Comparison of ENCODE assay signal across 7 mouse cellular contexts in the genomic region with DNA sequence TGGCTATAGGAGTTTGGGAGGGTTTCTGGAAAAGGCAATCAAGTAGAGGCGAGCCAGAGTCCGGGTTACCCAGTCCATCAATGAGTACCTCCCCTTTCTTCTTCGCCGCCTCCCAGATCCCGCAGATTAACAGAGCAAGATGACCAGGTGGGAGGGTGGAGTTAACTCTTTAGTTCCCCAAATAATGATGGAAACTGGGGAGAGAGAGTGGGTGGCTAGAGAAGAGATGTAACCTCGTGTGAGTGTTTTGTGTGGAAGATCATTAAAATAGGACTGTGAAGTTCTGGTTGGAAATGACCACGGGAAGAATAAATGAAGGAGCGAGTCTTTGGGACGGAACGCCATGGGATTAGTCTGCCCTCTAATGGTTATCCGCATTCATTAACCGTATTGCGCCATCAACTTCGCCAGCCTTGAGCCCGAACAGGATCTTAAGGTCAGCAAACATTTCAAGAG. TPM values are rescaled to one million over a fixed set of nuclear protein-coding genes. Genes with fewer than 3 reads are reported as not detected.
DNase-seq lines count a peak whose midpoint lies in the region; ATAC-seq and TF ChIP-seq lines count a peak whose summit lies in the region.

No protein-coding gene starts in this region.

- DNase-seq in Muller cell, postnatal 12 days (ENCODE audit: inconsistent ontology term): peak; percentile 64
- DNase-seq in fibroblast of lung, adult 2 months (ENCODE audit: low read depth): peak; percentile 64
- peak; percentile 83 for DNase-seq in heart, postnatal 0 days (ENCODE audit: low spot score)
- peak; percentile 76 to 79 for DNase-seq in kidney, postnatal 36 days
- DNase-seq in lung, postnatal 0 days (ENCODE audit: low spot score): peak; percentile 95
- peak; percentile 89 for DNase-seq in retina, embryonic 14.5 days (ENCODE audit: low spot score)

- H3K4me3 ChIP-seq in brown adipose tissue, adult 24 weeks (ENCODE audit: insufficient read depth, low read depth, low read length): peak overlapping the region; percentile 86
- peak overlapping the region; percentile 62 for H3K4me3 ChIP-seq in heart, postnatal 0 days (ENCODE audit: low read depth, low read length)
- H3K4me3 ChIP-seq in lung, postnatal 0 days (ENCODE audit: low read depth, low read length): peak overlapping the region; percentile 71

- H3K9ac ChIP-seq in heart, postnatal 0 days (replicated peaks; ENCODE audit: low read depth, low read length): peak overlapping the region; percentile 47; the same call in 1 of the 2 replicates
- H3K9ac ChIP-seq in lung, postnatal 0 days (replicated peaks; ENCODE audit: low read depth): 0 out of 2 replicates have a peak overlapping the region, but pooled peaks have one; percentile 32

- H3K4me2 ChIP-seq in heart, postnatal 0 days (ENCODE audit: low read depth, low read length): peak overlapping the region; percentile 82
- H3K4me2 ChIP-seq in lung, postnatal 0 days (replicated peaks; ENCODE audit: low read depth, low read length): peak overlapping the region; percentile 91

- TF ChIP-seq EP300 in heart, postnatal 0 days (IDR thresholded peaks at IDR 0.05; ENCODE audit: low read depth): no peak
- TF ChIP-seq EP300 in lung, postnatal 0 days (IDR thresholded peaks at IDR 0.05): peak; percentile 59

- ATAC-seq in heart, postnatal 0 days (ENCODE audit: insufficient read depth, low read depth): peak; percentile 49
- peak; percentile 64 for ATAC-seq in lung, postnatal 0 days

- H3K36me3 ChIP-seq in heart, postnatal 0 days (replicated peaks; ENCODE audit: control insufficient read depth, insufficient read depth, low read length): no peaks in the 10 kb centered on the region
- no peaks in the 10 kb centered on the region for H3K36me3 ChIP-seq in lung, postnatal 0 days (ENCODE audit: insufficient read depth, low read length)

- H3K4me1 ChIP-seq in brown adipose tissue, adult 24 weeks (ENCODE audit: control insufficient read depth, insufficient read depth, insufficient read length, low read length): peaks cover 7% of the 10 kb centered on the region; the same call in 1 of the 2 replicates
- no peaks in the 10 kb centered on the region for H3K4me1 ChIP-seq in heart, postnatal 0 days (ENCODE audit: control insufficient read depth, insufficient read depth)
- H3K4me1 ChIP-seq in lung, postnatal 0 days (ENCODE audit: insufficient read depth, low read depth, low read length): no peaks in the 10 kb centered on the region; the same call in 1 of the 2 replicates

- peaks cover 17% of the 10 kb centered on the region for H3K27me3 ChIP-seq in heart, postnatal 0 days (ENCODE audit: control insufficient read depth, insufficient read depth, low read length)
- no peaks in the 10 kb centered on the region for H3K27me3 ChIP-seq in lung, postnatal 0 days (replicated peaks; ENCODE audit: insufficient read depth, low read length)

- no peaks in the 10 kb centered on the region for H3K9me3 ChIP-seq in heart, postnatal 0 days (replicated peaks; ENCODE audit: control insufficient read depth, low read length)
- H3K9me3 ChIP-seq in lung, postnatal 0 days (ENCODE audit: low read length): no peaks in the 10 kb centered on the region

- peak overlapping the region; percentile 86 for H3K27ac ChIP-seq in brown adipose tissue, adult 24 weeks (replicated peaks; ENCODE audit: low read depth, low read length)
- H3K27ac ChIP-seq in heart, postnatal 0 days (ENCODE audit: low read depth): peak overlapping the region; percentile 49; the same call in 1 of the 2 replicates
- peak overlapping the region; percentile 81 for H3K27ac ChIP-seq in lung, postnatal 0 days (ENCODE audit: low read length)

- peak; percentile 85 for TF ChIP-seq CTCF in heart, postnatal 0 days (IDR thresholded peaks at IDR 0.05; ENCODE audit: low read depth)
- peak; percentile 90 for TF ChIP-seq CTCF in lung, postnatal 0 days (IDR thresholded peaks at IDR 0.05)

- WGBS in heart, postnatal 0 days: under 1% methylated on average over 15 of the region's 15 CpGs
- under 1% methylated on average over 15 of the region's 15 CpGs for WGBS in lung, postnatal 0 days

RNA-seq across cellular contexts. Expression of a gene that starts 0.7 kb away (rescaled TPM):
- polyA plus RNA-seq in brown adipose tissue, adult 24 weeks (2012; ENCODE audit: insufficient read depth, insufficient read length, missing spikeins): 18.0 and 27.9 TPM in 2 replicates
- total RNA-seq in heart, postnatal 0 days (2014; rRNA removed; ENCODE audit: low replicate concordance): 26.4 and 30.9 TPM in 2 replicates
- 10.2 and 11.2 TPM in 2 replicates for polyA plus RNA-seq in heart, postnatal 0 days (2015; fragmentation: Nextera tagmentation; extraction: Ambion mirVana)
- polyA plus RNA-seq in lung, postnatal 0 days (2015; fragmentation: Nextera tagmentation; extraction: Ambion mirVana): 30.0 and 35.8 TPM in 2 replicates

RNA-seq across cellular contexts. Expression of a gene that starts 9.6 kb away (rescaled TPM):
- 30.2 and 30.6 TPM in 2 replicates for polyA plus RNA-seq in brown adipose tissue, adult 24 weeks (2012; ENCODE audit: insufficient read depth, insufficient read length, missing spikeins)
- 46.8 and 53.5 TPM in 2 replicates for total RNA-seq in heart, postnatal 0 days (2014; rRNA removed; ENCODE audit: low replicate concordance)
- polyA plus RNA-seq in heart, postnatal 0 days (2015; fragmentation: Nextera tagmentation; extraction: Ambion mirVana): 60.2 and 60.8 TPM in 2 replicates
- 58.4 and 65.8 TPM in 2 replicates for polyA plus RNA-seq in lung, postnatal 0 days (2015; fragmentation: Nextera tagmentation; extraction: Ambion mirVana)

RNA-seq across cellular contexts. Expression of a gene that starts 24.5 kb away (rescaled TPM):
- 55.5 and 71.6 TPM in 2 replicates for polyA plus RNA-seq in brown adipose tissue, adult 24 weeks (2012; ENCODE audit: insufficient read depth, insufficient read length, missing spikeins)
- 44.3 and 59.2 TPM in 2 replicates for total RNA-seq in heart, postnatal 0 days (2014; rRNA removed; ENCODE audit: low replicate concordance)
- 85.5 and 90.5 TPM in 2 replicates for polyA plus RNA-seq in heart, postnatal 0 days (2015; fragmentation: Nextera tagmentation; extraction: Ambion mirVana)
- polyA plus RNA-seq in lung, postnatal 0 days (2015; fragmentation: Nextera tagmentation; extraction: Ambion mirVana): 97.9 and 101 TPM in 2 replicates

RNA-seq across cellular contexts. Expression of a gene that starts 32.9 kb away (rescaled TPM):
- 12.6 and 13.2 TPM in 2 replicates for polyA plus RNA-seq in brown adipose tissue, adult 24 weeks (2012; ENCODE audit: insufficient read depth, insufficient read length, missing spikeins)
- total RNA-seq in heart, postnatal 0 days (2014; rRNA removed; ENCODE audit: low replicate concordance): 26.1 and 26.6 TPM in 2 replicates
- polyA plus RNA-seq in heart, postnatal 0 days (2015; fragmentation: Nextera tagmentation; extraction: Ambion mirVana): 7.8 and 8.3 TPM in 2 replicates
- 10.6 and 13.9 TPM in 2 replicates for polyA plus RNA-seq in lung, postnatal 0 days (2015; fragmentation: Nextera tagmentation; extraction: Ambion mirVana)

RNA-seq across cellular contexts. Expression of a gene that starts 43.0 kb away (rescaled TPM):
- polyA plus RNA-seq in brown adipose tissue, adult 24 weeks (2012; ENCODE audit: insufficient read depth, insufficient read length, missing spikeins): 39.6 and 51.2 TPM in 2 replicates
- total RNA-seq in heart, postnatal 0 days (2014; rRNA removed; ENCODE audit: low replicate concordance): 117 and 121 TPM in 2 replicates
- polyA plus RNA-seq in heart, postnatal 0 days (2015; fragmentation: Nextera tagmentation; extraction: Ambion mirVana): 79.0 and 85.1 TPM in 2 replicates
- 85.8 and 87.8 TPM in 2 replicates for polyA plus RNA-seq in lung, postnatal 0 days (2015; fragmentation: Nextera tagmentation; extraction: Ambion mirVana)

Comparison
In these comparisons a context has a peak if more than half of its experiments do, and no peak if none do; other contexts are left out.
1. Peak in every context shown above with its lines: DNase-seq, ATAC-seq, H3K4me3 ChIP-seq and H3K27ac ChIP-seq.